Mouse (Mus musculus) yolk sac, embryonic 10.5 days (tissue): ENCODE measurements around the gene Cdk2.

ENCODE experiments used
- DNase-seq: peaks from one replicate; pipeline ENCODE4 v3.0.0-alpha.2; 2017; ENCODE audit warnings: low spot score

Gene Cdk2

DNA sequence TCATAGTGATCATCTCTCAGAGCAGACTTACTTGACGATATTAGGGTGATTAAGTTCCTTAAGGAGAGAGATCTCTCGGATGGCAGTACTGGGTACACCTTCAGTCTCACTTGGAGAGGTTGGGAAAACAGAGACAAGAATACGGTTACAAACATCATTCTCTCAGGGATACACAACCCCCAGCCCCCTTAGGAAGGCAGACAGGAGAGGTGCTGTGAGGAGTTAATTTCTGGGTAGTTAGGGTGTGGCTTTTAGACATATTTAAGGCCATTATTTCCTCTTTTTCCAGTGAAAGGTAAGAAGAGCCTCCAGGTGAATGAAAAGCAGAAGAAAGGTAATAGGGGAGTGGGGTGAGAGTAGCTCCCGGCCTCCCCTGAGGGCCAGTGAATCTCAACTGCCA is 936 bp downstream of the Cdk2 start, which contains the start of gene Pmel:
TSS of gene Pmel (plus strand) at position 301 of the 400 bp plus-strand sequence.
- DNase-seq, result no peak

DNA sequence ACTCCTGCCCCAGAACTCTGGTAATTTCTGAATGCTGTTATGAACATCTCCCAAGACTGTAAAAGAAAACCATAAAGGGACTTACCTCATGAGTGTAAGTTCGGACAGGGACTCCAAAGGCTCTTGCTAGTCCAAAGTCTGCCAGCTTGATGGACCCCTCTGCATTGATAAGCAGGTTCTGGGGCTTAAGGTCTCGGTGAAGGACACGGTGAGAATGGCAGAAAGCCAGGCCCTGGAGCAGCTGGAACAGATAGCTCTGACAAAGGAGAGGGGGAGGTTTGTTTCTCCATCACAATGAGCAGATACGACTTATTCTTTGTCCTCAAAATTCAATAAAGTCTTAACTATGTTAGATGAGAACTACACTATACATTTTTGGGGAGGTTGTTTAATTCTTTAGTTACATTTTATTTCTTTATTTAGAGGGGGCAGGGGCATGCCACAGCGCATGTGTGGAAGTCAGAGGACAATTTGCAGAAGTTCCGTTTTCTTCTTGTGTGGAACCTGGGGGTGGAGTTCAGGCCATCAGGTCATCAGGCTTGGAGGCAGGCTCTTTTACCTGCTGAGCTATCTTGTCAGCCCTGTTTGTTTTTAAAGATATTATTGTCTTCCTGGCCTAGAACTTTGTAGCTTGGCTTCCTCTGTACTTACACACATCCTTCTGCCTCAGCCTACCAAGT is 2.4 kb downstream of the Cdk2 start:
- DNase-seq, result peak; percentile 31

DNA sequence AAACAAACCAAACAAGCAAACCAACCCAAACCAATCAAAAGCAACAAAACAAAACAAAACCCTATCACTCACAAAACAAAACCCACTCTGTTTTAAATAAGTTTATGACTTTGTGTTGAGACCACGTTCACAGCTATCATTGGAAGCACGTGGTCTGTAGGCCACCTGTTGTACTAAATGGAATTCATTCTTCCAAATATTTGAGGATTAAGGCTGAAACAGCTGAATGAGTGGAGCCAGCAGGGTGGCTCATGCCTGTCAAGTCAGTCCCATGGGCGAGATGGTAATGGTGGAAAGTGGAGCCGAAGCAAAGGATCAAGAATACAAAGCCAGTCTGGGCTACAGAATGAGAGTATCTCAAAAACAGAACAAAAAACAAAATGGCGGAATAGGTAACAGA is 4.1 kb downstream of the Cdk2 start:
- no peak for DNase-seq

DNA sequence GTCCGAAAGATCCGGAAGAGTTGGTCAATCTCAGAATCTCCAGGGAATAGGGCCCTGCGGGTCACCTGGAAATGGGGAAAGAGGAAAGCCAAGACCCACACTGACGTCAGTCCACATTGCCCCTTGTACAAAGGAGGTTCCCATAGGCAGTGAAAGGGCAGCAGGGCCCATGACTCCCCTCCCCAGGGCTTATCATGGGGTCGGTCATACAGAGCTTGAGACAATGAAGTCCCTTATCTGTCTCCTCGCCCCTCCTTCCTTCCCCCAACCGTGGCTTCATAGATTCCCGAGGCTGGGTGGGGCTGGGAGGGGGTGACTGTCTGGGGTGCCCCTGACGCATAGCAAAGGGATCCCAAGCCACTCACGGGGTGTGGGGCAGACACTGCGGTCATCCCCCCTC is 5.2 kb downstream of the Cdk2 start:
- DNase-seq, result no peak

DNA sequence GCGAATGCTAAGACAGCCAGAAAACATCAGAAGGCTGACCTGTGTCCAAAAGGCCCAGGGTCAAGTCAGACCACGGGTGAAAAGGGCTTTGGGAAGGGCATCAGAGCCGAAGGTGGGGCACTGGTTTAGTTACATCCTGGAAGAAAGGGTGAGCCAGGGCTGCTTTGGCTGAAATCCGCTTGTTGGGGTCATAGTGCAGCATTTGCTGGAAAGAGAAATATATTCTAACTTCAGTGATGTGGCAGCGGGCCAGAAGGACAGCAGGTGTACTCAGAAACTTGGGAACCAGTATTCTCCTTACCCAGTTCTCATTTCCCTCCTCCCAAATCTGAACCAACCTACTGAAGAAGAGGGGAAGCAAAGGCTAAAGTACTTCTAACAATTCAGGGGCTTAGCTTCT is 5.8 kb downstream of the Cdk2 start:
- no peak for DNase-seq

DNA sequence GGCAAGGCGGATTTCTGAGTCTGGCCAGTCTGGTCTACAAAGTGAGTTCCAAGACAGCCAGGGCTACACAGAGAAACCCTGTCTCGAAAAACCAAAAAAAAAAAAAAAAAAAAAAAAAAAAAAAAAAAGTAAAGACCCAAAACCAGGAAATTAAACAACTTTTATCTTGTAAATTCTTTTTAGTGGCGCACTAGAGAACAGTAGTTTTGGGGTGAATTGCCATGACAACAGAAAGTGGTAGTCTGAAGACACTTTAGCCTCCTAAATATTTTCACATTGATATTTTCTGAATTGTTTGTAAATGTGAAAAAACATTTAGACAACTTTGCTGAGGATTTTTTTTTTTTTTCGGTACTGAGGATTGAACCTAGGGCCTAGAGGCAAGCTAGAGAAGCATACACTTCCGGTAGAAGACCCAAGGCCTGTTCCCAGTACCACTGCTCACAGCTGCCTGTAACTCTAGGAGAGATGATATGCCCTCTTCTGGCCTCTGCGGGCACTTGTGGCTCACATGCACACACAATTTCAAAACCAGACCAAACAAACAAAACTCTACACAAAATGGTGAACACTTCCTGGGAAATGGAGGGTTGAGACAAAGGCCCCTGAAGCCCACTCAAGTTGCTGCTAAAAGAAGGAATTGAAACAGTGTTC is 7.6 kb downstream of the Cdk2 start:
- no peak for DNase-seq

DNA sequence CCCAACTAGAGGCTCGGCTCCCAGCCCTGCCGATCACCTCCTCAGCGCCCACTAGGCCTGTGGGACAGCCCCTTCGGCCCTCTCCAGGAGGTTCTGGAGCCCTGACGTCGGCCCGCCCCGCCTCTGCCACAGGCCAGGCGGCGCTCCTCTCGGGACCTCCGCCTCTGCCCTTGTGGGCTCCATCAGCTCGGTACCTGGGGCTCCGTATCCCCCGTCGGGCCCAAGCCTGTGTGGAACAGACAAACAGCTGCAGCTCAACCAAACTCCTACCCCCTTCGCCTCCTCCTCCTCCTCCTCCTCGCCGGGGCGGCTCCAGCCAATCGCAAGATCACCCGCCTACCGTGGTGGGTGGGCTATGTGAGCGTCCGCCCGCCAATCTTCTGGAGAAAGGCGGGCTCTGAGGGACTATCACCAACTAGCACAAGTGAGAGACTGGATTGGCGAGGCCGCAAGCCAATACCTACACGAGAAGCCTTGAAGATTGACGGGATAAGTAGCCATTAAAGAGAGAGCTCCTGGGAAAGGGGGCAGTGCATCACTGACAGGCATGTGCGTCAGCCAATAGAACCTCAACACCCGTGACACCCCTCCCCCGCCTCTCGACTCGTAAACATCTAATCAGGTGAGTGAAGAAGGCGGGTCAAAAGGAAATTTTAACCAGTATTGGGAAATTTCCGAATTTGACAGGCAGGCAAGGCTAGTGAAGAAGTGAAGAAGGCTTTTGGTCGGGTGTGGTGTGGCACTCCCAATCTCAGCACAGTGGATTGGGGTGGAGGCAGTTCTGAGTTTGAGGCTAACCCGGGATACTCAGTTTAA is 8.6 kb downstream of the Cdk2 start, which contains the start of gene Rab5b:
TSS of gene Rab5b (minus strand) at position 273 of the 816 bp plus-strand sequence.
- peak; percentile 99 for DNase-seq

DNA sequence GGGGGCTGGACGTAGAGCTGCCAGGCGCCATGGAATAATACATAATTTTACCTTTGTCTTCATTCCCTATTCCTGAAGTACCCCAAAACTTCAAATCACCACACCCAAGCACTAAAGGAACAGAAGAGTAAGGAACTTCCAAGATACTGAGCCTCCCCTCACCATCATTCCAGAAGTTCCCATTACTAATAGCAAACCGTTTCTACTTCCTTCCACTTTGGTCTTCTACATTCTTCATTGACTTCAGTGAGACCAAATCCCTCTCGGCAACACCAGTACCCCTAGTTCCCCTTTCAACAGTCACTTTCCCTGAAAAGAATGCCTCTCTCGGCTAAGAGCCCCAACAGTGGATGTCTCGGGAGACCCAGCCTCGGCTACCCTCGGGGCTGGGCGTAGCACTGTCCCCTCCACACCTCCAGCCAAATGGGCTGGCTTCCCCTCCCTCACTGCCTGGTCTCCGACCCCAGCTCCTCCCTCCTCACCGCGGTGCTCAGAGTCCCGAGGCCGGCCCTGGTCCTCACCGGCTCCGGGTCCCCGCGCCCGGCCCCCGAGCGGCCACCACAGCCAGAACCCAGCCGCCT is 9.3 kb downstream of the Cdk2 start:
- DNase-seq, result no peak

DNA sequence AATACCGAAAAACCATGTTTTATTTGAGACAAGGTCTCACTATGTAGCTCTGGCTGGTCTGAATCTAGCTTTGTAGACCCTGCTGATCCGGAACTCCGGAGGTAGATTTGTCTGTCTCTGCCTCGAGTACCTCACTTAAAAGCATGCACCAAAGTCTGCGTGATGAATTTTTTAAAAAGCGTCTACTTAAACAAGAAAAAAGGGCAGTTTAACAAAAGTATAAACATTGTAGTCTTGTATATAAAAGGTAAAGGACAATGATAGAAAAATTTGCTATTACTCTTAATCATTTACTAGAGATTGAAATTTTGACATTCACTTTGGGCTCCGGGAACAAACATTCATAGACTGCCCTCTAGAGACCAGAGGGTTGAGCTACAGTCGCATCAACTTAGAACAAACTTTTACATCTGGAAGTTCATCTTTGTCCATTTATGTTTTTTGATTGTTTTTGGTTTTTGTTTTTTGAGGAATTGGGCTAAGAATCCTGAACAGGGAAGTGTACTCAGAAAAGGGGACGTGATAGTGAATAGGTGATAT is 30.3 kb downstream of the Cdk2 start:
- no peak for DNase-seq

DNA sequence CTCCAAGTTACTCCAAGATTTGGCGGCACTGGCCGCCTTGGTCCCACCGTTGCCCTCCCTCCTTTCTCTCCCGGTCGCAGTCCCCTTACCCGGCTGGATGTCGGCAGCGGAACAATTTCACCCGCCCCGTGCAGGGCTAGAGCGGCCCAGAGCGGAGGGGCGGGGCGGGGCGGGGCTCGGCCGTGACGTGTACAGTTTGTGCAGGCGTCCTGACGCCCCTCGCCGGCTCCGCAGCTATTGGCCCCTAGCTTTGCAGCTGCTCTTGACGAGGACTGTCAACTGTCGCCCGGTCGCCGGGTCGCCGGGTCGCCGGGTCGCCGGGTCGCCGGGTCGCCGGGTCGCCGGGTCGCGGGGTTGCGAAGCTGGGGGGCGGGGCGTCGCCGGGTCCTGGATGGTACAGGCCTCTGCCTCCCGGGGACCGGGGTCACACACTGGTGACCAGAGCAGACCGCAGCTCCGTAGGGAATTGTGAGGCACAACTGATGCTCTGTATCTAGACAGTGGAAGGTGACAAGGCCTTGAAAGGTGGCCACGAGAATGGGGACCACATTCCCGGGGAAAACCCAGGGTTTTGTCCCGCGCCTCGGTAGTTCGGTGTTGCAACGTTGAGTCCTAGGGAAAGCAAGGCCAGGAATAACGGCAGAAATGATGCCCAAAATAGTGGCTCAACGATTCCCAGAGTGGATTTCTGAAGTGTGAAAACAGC is 30.9 kb downstream of the Cdk2 start, which contains the start of gene Suox:
TSS of gene Suox (minus strand) at position 311 of the 706 bp plus-strand sequence.
- DNase-seq, result peak; percentile 95

DNA sequence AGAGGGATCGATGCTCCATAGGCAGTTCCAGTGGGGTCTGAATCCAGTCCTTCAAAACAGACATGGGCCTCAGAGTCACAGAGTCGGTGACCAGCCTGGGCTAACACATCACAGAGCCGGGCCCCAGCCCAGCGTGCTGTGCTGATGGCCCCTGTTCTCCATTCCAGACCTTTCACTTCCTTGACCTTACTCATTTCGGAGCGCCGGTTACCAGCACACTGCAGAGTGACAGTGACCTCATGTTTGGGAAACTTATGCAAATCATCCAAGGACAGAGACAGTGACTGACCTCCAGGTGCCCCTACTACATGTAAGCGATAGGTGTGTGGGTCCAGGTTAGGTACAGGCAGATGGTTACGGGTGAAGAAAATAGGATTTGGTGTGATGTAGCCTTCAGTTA is 33.7 kb downstream of the Cdk2 start:
- no peak for DNase-seq

DNA sequence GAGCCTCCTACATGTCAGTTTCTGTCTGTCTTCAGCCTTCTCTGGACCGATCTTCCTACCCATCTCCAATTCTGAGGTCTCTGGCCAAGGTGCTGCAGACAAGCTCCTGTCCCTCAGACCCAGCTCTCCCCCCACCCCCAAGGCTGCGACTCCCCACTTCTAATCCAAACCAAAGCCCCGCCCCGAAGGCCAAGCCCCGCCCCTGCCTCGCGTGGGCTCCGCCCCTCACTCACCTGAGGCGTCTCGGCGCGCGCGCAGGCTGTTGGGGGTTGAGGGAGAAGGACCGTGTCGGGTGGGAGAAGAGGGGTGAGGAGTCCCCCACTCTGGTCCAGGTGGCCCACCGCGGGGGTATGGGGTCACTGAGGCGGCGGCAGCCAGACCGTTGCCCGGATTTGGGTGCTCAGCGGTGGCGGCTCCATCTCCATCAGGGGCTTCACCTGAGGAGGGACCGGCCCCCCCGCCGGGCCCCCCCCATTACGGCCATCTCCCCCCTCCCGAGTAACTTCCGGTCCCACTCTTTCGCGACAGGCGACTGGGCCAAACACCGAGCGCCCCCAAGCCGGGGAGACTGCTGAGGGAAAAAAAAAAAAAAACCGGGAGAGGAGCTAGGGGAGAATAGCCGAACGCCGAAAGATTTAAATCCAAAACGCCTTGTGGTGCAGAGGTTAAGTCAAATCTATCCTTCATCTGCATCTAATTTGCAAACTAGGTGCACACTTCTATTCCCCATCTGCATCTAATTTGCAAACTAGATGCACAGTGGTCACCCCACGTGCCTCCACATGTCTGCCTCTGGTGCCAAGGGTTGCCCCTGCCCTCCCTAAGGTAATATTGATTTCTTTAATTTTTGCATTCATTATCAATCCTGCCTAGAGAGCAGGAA is 35.8 kb downstream of the Cdk2 start:
- peak; percentile 66 for DNase-seq

DNA sequence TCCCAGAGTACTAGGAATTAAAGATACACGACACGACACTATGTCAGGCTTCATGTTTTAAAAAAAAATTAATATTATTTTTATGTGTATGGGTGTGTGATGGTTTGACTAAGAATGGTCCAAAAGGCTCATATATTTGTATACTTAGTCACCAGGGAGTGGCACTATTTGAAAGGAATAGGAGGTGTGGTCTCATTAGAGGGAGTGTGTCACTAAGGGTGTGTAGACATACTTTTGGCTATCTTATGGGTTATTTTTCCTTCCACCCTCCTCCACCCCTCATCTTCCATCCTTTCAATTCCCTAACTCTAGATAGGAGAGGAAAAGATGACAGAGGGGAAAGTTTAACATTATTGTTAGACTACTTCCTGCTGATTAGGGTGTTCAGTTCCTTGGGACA is 39.0 kb downstream of the Cdk2 start:
- DNase-seq, result no peak

DNA sequence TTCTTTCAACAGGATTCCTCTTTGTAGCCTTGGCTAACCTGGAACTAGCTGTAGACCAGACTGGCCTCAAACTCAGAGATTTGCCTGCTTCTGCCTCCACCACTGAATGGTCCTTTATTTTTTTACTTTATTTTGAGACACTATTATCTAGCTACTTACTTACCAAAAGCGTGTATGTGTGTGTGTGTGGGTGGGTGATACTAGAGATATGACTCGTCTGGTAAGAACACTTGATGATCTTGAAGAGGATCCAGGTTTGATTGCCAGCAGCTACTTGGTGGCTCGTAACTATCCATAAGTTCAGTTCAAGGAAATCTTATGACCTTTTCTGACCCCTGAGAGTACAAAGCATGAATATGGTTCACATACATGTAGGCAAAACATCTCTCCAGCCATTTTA is 39.5 kb downstream of the Cdk2 start:
- no peak for DNase-seq

DNA sequence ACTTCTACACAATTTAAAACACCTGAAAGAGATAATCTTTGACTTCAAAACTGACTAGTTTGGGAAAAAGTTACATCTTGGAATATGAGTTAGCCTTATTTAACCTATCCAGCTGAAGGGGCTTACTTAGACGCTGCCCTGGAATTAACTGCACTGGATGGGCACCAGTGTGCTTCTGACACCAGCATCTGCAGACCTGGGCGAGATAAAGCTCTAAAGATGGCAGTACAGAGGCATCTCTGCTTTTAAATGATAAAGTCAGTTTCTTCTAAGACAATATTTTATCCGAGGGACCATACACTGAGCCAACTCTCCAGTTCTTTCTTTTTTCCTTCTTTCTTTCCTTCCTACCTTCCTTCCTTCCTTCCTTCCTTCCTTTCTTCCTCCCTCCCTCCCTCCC is 40.0 kb downstream of the Cdk2 start:
- DNase-seq, result no peak

DNA sequence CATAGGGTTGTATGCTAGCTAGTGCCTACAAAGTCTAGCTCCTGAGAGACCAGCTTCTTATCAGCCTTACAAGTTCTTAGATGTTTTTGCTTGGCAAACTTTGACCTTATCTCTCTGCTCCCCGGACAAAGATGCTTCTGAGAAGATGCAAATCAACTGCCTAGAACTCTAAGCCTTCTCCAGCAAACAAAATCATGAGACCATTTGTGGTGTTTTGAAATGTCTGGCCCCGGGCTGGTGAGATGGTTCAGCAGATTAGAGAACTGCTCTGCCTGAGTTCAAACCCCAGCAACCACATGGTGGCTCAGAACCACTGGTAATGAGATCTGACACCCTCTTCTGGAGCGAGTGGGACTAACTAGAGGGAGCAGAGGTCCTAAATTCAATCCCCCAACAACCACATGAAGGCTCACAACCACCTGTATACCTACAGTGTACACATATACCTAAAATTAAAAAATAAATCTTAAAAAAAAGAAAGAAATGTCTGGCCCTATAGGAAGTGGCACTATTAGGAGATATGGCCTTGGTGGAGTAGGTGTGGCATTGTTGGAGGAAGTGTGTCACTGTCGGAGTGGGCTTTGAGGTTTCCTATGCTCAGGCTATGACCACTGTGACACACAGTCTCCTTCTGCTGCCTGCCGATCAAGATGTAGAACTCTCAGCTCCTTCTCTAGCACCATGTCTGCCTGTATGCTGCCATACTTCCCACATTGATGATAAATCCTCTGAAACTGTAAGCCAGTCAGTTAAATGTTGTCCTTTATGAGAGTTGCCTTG is 41.2 kb downstream of the Cdk2 start:
- DNase-seq, result peak; percentile 57

DNA sequence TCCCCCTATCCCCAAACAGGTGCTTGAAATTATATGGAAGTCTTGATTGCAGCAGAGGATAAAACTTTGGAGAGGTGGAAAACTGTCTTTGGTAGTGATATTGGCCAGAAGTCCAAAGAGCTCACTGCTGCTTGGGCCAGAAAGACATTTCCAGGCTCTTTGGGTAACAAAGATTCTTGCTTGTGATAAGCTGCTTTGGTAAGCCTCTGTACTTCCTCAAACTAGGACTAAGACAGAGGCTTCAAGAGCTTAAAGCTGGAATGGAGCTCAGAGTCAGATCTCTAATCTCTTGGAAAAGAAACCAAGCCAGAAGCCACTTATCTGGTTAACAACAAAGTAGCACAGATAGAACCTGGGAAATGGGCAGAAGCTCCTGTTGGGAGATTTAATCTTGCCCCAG is 42.4 kb downstream of the Cdk2 start:
- DNase-seq, result no peak

DNA sequence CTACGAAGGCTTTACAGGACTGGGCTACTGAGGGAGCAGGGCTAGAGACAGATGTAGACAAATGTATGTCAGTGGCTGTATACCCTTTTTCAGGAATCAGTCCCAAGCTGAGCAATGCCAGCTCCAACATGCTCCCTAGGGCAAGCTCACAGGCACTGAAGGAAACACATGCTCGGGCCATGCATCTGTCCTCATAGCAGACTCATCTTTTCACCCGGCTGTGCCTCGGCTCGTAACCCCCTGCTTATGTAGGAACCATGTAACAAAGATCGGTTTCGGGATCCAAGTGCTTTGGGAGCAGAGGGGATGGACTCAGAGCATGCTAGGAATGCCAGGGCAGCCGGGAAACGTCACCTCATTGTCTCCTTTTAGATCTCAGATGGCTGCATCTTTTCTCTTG is 45.3 kb downstream of the Cdk2 start:
- no peak for DNase-seq

DNA sequence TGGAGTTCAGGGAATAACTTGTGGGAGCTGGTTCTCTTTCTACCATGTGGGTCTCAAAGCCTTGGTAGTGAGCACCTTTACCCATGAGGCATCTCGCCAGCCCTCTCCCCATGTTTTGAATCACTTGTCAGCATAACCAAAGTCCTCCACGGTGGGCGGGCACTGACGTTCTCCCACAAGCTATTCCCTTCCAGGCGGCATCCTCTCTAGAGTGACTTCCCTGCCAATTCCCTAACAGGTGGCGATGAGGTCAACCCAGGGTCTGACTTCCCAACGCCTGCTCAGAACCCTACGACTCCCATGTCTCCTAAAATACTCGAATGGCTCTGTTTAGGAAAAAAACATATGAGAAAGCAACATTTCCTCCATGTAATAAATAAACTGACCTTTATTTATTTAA is 47.0 kb downstream of the Cdk2 start:
- DNase-seq, result no peak

DNA sequence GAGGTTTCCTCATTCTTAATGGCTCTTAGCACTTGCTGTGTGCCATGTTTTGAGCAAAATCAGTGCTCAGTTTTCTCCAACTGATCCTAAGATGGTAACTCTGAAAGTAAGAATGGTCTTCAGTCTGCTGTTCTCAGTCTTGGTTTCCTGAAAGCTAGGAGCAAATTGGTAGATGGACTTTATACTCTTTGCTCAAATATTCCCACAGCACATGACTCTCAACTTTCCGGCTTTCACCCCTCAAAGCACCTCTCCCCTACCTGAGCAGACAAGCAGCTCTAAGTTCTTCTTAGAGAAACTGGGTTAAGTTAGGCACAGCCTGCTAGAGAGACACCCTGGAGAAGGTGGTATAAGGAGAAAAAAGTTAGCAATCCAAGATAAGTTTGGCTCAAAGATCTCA is 48.1 kb downstream of the Cdk2 start:
- DNase-seq, result no peak
